Comparison of ENCODE assay signal across 8 mouse cellular contexts in genomic region chr9:123021636-123022379, GRCm38 (mm10). TPM values are rescaled to one million over a fixed set of nuclear protein-coding genes. Genes with fewer than 3 reads are reported as not detected.
DNase-seq lines count a peak whose midpoint lies in the region; ATAC-seq and TF ChIP-seq lines count a peak whose summit lies in the region.
"Had no signal": no experiment of that assay in that cellular context is flagged by ENCODE, and none has a peak within 500 bp of the region (broad histone marks: within the 10 kb centered on the region; RNA-seq: fewer than 3 reads in every experiment).

No protein-coding gene starts in this region.

- H3K4me3 ChIP-seq in liver, adult 2 months (ENCODE audit: insufficient read depth, low read depth, low read length), result peak overlapping the region; percentile 52
- H3K4me3 ChIP-seq in bone marrow macrophage, adult 2 months (ENCODE audit: insufficient read depth, low read length), result peak overlapping the region; percentile 62
- peak overlapping the region; percentile 82 for H3K4me3 ChIP-seq in embryonic facial prominence, embryonic 10.5 days
- H3K4me3 ChIP-seq in hindbrain, embryonic 13.5 days, result peak overlapping the region; percentile 67
- H3K4me3 ChIP-seq in liver, embryonic 16.5 days (ENCODE audit: low read depth, low read length), result peak overlapping the region; percentile 84

- peak; percentile 34 for DNase-seq in liver, adult 2 months (ENCODE audit: extremely low read depth, low read depth, low spot score)
- no peak for DNase-seq in liver
- no peak for DNase-seq in embryonic facial prominence, embryonic 10.5 days (ENCODE audit: low spot score)

- H3K79me2 ChIP-seq in liver, adult 2 months (ENCODE audit: control insufficient read depth, insufficient read depth, low read length), result no peaks in the 10 kb centered on the region

- peak overlapping the region; percentile 32; the same call in 1 of the 2 replicates for H3K9ac ChIP-seq in liver, adult 2 months (ENCODE audit: low read depth, low read length)
- peak overlapping the region; percentile 85; the same call in 1 of the 2 replicates for H3K9ac ChIP-seq in hindbrain, embryonic 13.5 days
- peak overlapping the region; percentile 50 for H3K9ac ChIP-seq in liver, embryonic 16.5 days (ENCODE audit: low read depth, low read length)

- H3K4me2 ChIP-seq in hindbrain, embryonic 13.5 days, result peak overlapping the region; percentile 64
- H3K4me2 ChIP-seq in liver, embryonic 16.5 days (ENCODE audit: low read depth, low read length), result peak overlapping the region; percentile 89

- H3K9me3 ChIP-seq in embryonic facial prominence, embryonic 10.5 days, result no peaks in the 10 kb centered on the region
- H3K9me3 ChIP-seq in hindbrain, embryonic 13.5 days, result no peaks in the 10 kb centered on the region
- H3K9me3 ChIP-seq in liver, embryonic 16.5 days (replicated peaks; ENCODE audit: control insufficient read depth, low read length), result no peaks in the 10 kb centered on the region

- H3K27ac ChIP-seq in liver, adult 2 months (replicated peaks; ENCODE audit: insufficient read depth, low read depth, low read length), result no peak overlapping the region
- no peak overlapping the region for H3K27ac ChIP-seq in bone marrow macrophage, adult 2 months (ENCODE audit: insufficient read depth, low read depth, low read length)
- H3K27ac ChIP-seq in embryonic facial prominence, embryonic 10.5 days (replicated peaks), result peak overlapping the region; percentile 95
- peak overlapping the region; percentile 95 for H3K27ac ChIP-seq in hindbrain, embryonic 13.5 days
- H3K27ac ChIP-seq in liver, embryonic 16.5 days (ENCODE audit: low read length), result no peak overlapping the region

- no peaks in the 10 kb centered on the region for H3K36me3 ChIP-seq in liver, adult 2 months (ENCODE audit: control insufficient read depth, insufficient read depth, low read length)
- peaks cover 21% of the 10 kb centered on the region for H3K36me3 ChIP-seq in embryonic facial prominence, embryonic 10.5 days (replicated peaks)
- no peaks in the 10 kb centered on the region for H3K36me3 ChIP-seq in hindbrain, embryonic 13.5 days
- H3K36me3 ChIP-seq in liver, embryonic 16.5 days (ENCODE audit: control insufficient read depth, insufficient read depth), result peaks cover 12% of the 10 kb centered on the region

- no peak for TF ChIP-seq CTCF in liver, adult 2 months (IDR thresholded peaks at IDR 0.05; ENCODE audit: low read depth, low read length)
- TF ChIP-seq CTCF in bone marrow macrophage, adult 2 months (IDR thresholded peaks at IDR 0.05; ENCODE audit: low read depth, low read length), result no peak

- no peak for TF ChIP-seq POLR2A in liver, adult 2 months (IDR thresholded peaks at IDR 0.05; ENCODE audit: extremely low read depth, insufficient read depth, low read length)
- no peak for TF ChIP-seq POLR2A in bone marrow macrophage, adult 2 months (IDR thresholded peaks at IDR 0.05; ENCODE audit: borderline replicate concordance, low read depth, low read length)

- H3K4me1 ChIP-seq in liver, adult 2 months (ENCODE audit: control insufficient read depth, insufficient read depth, low read length), result peaks cover 8% of the 10 kb centered on the region
- H3K4me1 ChIP-seq in bone marrow macrophage, adult 2 months (ENCODE audit: control insufficient read depth, insufficient read depth, low read length), result peaks cover 6% of the 10 kb centered on the region
- H3K4me1 ChIP-seq in embryonic facial prominence, embryonic 10.5 days, result peaks cover 22% of the 10 kb centered on the region
- peaks cover 31% of the 10 kb centered on the region for H3K4me1 ChIP-seq in hindbrain, embryonic 13.5 days (replicated peaks)
- peaks cover 13% of the 10 kb centered on the region for H3K4me1 ChIP-seq in liver, embryonic 16.5 days (ENCODE audit: control insufficient read depth, low read depth, low read length)

- peak; percentile 33 for ATAC-seq in hindbrain, embryonic 13.5 days (ENCODE audit: low FRiP score)
- no peak for ATAC-seq in liver, embryonic 16.5 days (ENCODE audit: low read depth)
- ATAC-seq in inflammation-experienced regulatory T-cells, adult 6 months, result no peak

- H3K27me3 ChIP-seq in liver, adult 2 months (ENCODE audit: control insufficient read depth, insufficient read depth, low read length), result no peaks in the 10 kb centered on the region
- peaks cover 5% of the 10 kb centered on the region; the same call in 1 of the 2 replicates for H3K27me3 ChIP-seq in embryonic facial prominence, embryonic 10.5 days (replicated peaks; ENCODE audit: low read depth, poor library complexity, severe bottlenecking)
- no peaks in the 10 kb centered on the region for H3K27me3 ChIP-seq in hindbrain, embryonic 13.5 days
- H3K27me3 ChIP-seq in liver, embryonic 16.5 days (ENCODE audit: control insufficient read depth, insufficient read depth, low read depth, low read length), result no peaks in the 10 kb centered on the region

- WGBS in liver, adult 2 months, result 28% methylated on average over 19 of the region's 24 CpGs
- 42% methylated on average over 18 of the region's 24 CpGs for WGBS in embryonic facial prominence, embryonic 10.5 days
- WGBS in hindbrain, embryonic 13.5 days, result 44% methylated on average over 16 of the region's 24 CpGs
- 34% methylated on average over 18 of the region's 24 CpGs for WGBS in liver, embryonic 16.5 days (ENCODE audit: insufficient replicate concordance)

RNA-seq across cellular contexts. Expression of gene Tmem42, which starts 0.7 kb away (rescaled TPM):
- total RNA-seq in liver, adult 2 months (2014; rRNA removed), result 7.7 and 9.7 TPM in 2 replicates
- polyA plus RNA-seq in liver, adult 2 months (2012; rRNA removed), result 13.3 and 16.0 TPM in 2 replicates
- polyA plus RNA-seq in bone marrow macrophage, adult 2 months (2012; ENCODE audit: insufficient read depth, insufficient read length, missing spikeins), result 4.9 and 5.5 TPM in 2 replicates
- 12.2 and 13.2 TPM in 2 replicates for polyA plus RNA-seq in embryonic facial prominence, embryonic 10.5 days (2016; fragmentation: Nextera tagmentation; extraction: Ambion mirVana)
- polyA plus RNA-seq in hindbrain, embryonic 13.5 days (2015; fragmentation: Nextera tagmentation; extraction: Ambion mirVana), result 23.8 and 25.0 TPM in 2 replicates
- 6.5 and 6.6 TPM in 2 replicates for polyA plus RNA-seq in liver, embryonic 16.5 days (2015; fragmentation: Nextera tagmentation; extraction: Ambion mirVana)
- 10 to 100 TPM; 10.2 to 17.5 (median 13.8) TPM for polyA plus RNA-seq in inflammation-experienced regulatory T-cells, adult 6 months (2017; shearing (Covaris generic))

RNA-seq across cellular contexts. Expression of gene Tgm4, which starts 12.7 kb away (rescaled TPM):
- not detected in 2 replicates for total RNA-seq in liver, adult 2 months (2014; rRNA removed)
- polyA plus RNA-seq in liver, adult 2 months (2012; rRNA removed), result not detected in 2 replicates
- polyA plus RNA-seq in bone marrow macrophage, adult 2 months (2012; ENCODE audit: insufficient read depth, insufficient read length, missing spikeins), result not detected in 2 replicates
- polyA plus RNA-seq in embryonic facial prominence, embryonic 10.5 days (2016; fragmentation: Nextera tagmentation; extraction: Ambion mirVana), result 0.31 and 0.63 TPM in 2 replicates
- polyA plus RNA-seq in hindbrain, embryonic 13.5 days (2015; fragmentation: Nextera tagmentation; extraction: Ambion mirVana), result 0.48 and 0.55 TPM in 2 replicates
- 0.12 and 0.13 TPM in 2 replicates for polyA plus RNA-seq in liver, embryonic 16.5 days (2015; fragmentation: Nextera tagmentation; extraction: Ambion mirVana)
- 1 to 10 TPM in 1 of 3 experiments, under 1 TPM in 2; 0.38 to 1.3 (median 0.66) TPM for polyA plus RNA-seq in inflammation-experienced regulatory T-cells, adult 6 months (2017; shearing (Covaris generic))
- total RNA-seq: heart, adult 18-20 months had no signal

Comparison
In these comparisons a context has a peak if more than half of its experiments do, and no peak if none do; other contexts are left out.
1. H3K27ac ChIP-seq: peak in embryonic facial prominence, embryonic 10.5 days (single experiment) and hindbrain, embryonic 13.5 days (single experiment); none in liver, adult 2 months (single experiment), bone marrow macrophage, adult 2 months (single experiment) and liver, embryonic 16.5 days (single experiment).
2. H3K9ac ChIP-seq: peak in every context shown above with its lines; median percentile 85 in hindbrain, embryonic 13.5 days; 50 in liver, embryonic 16.5 days; 32 in liver, adult 2 months.
3. Peak in every context shown above with its lines, with median percentiles within 50 percentile points of each other: H3K4me3 ChIP-seq.